Mouse (Mus musculus) layer of hippocampus, postnatal 25 days (tissue): Measurements from ENCODE around the gene Fhit. TPM values are rescaled to one million over a fixed set of nuclear protein-coding genes. Genes with fewer than 3 reads are reported as not detected.

ENCODE experiments used
- DNase-seq, 2 experiments: peaks; one replicate each; pipeline ENCODE4 v3.0.0; 2022; ENCODE audit warnings: mixed read lengths in 2 of 2, low spot score in 1 of 2; ENCODE audit errors: extremely low spot score in 1 of 2
- total RNA-seq, 2 experiments: library from RNA; stranded (reverse); gene quantifications; 2 replicates each; pipeline ENCODE4 v1.2.3; 2021

The Fhit gene
- total RNA-seq, 2 experiments from 2014 or later, result 5.0 to 5.7 TPM

- no peak for DNase-seq
Measured at GRCm38 (mm10) chr14:9544364-9544763, 1617.5 kb downstream of the Fhit start.

GRCm38 (mm10) chr14:9535491-9535890, 1626.3 kb downstream of the Fhit start:
- no peak for DNase-seq

GRCm38 (mm10) chr14:9529247-9529646, 1632.6 kb downstream of the Fhit start:
- no peak for DNase-seq

- no peak for DNase-seq
Measured at GRCm38 (mm10) chr14:9526136-9526535, 1635.7 kb downstream of the Fhit start.

DNA sequence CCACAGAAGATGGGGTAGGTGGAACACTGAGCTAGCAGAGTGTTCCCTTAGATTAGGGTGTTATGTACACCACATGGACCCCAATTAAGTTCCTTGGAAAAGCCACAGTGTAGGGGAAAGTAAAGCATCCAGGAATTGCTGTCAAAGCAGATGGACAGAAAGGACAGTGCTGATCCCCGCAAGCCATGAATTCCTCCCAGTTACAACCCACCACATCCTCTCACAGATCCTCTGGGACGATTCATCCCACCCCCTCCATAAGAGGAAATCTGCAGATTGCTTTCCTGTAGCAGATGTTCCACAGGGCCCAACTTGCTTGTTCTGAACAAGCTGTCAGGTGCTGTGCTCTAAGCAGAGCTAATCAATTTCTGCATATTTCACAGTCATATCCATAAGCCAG, 1644.2 kb downstream of the Fhit start:
- peak in 1 of 2 experiments; percentile 18 for DNase-seq

- no peak for DNase-seq
Measured at GRCm38 (mm10) chr14:9509678-9510077, 1652.2 kb downstream of the Fhit start.

Other genes starting within 250 kb of the Fhit start
- gene Gm3839, start 194.7 kb upstream of the Fhit start, total RNA-seq, result 1 to 10 TPM in 1 of 2 experiments, under 1 TPM in 1; 0.56 to 1.3 TPM